Mouse (Mus musculus) hindlimb bud, embryonic 11.5 days (tissue): ENCODE data around the gene Ptges2.
A peak's percentile ranks its signal among the peaks of the same experiment; 100 is the strongest.

ENCODE experiments used
- DNase-seq: peaks from one replicate; pipeline ENCODE4 v3.0.0-alpha.2; 2012; ENCODE audit warnings: low read depth, low spot score; ENCODE audit errors: extremely low spot score

Gene Ptges2

GRCm38 (mm10) chr2:32438733-32439132 is 43.0 kb downstream of the Ptges2 start:
- no peak for DNase-seq

GRCm38 (mm10) chr2:32439177-32439576 is 43.5 kb downstream of the Ptges2 start:
- DNase-seq: no peak

DNA sequence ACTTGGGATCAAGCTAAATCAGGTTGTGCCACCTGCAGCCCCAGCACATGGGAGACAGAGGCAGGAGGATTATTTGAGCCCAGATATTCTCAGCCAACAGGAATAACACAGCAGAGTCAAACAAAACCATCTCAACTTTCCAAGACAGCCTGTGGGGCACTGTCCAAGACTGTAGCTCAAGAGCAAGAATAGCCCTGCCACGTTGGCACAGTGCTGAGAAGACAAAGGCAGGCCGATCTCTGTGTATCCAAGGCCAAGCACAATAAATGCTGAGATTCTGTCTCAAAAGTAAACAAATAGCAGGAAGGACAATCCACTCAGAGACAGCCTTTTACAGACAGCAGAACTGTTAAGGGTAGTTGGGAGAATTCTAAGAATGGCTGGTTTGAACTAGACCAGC is 44.5 kb downstream of the Ptges2 start:
- DNase-seq: no peak

DNA sequence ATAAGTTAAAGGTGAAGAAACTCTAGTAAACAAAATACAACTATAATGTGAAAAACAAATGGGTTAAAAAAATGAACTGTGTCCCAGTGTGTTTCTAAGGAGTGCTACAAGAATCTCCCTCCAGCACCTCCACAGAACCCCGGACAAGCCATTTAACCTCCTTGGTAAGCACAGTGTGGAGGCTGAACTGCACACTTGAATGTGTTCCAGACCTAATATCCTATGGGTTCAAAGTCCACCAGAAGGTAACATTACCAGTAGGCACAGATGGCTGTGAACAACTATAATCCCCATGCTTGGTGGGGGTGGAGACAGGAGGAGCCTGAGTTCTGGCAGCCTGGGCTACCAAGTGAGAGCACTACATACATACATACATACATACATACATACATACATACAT is 44.9 kb downstream of the Ptges2 start:
- no peak for DNase-seq

DNA sequence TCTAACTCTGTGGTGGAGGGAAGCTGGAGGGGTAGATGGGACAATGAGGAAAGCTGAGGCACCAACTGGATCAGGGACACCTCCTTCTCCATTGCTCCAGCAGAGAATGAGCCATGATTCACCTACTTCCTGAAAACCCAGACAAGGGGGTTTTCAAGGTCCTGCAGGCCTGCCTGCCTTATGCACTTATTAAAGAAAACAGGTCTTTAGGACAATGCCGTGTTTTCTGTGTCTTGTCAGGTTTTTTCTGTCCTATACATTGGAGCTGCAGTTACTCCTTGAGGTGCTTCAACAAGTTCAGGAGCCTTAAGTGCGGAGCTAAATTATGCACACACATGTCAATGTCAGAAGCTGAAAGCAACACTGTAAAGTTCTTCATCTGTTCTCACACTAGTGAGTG is 45.9 kb downstream of the Ptges2 start:
- no peak for DNase-seq

- no peak for DNase-seq
These were observed 49.8 kb downstream of the Ptges2 start for GRCm38 (mm10) chr2:32445535-32445934.

GRCm38 (mm10) chr2:32447264-32447936 is 51.7 kb downstream of the Ptges2 start:
- no peak for DNase-seq

GRCm38 (mm10) chr2:32448480-32448879 is 52.8 kb downstream of the Ptges2 start:
- no peak for DNase-seq

DNA sequence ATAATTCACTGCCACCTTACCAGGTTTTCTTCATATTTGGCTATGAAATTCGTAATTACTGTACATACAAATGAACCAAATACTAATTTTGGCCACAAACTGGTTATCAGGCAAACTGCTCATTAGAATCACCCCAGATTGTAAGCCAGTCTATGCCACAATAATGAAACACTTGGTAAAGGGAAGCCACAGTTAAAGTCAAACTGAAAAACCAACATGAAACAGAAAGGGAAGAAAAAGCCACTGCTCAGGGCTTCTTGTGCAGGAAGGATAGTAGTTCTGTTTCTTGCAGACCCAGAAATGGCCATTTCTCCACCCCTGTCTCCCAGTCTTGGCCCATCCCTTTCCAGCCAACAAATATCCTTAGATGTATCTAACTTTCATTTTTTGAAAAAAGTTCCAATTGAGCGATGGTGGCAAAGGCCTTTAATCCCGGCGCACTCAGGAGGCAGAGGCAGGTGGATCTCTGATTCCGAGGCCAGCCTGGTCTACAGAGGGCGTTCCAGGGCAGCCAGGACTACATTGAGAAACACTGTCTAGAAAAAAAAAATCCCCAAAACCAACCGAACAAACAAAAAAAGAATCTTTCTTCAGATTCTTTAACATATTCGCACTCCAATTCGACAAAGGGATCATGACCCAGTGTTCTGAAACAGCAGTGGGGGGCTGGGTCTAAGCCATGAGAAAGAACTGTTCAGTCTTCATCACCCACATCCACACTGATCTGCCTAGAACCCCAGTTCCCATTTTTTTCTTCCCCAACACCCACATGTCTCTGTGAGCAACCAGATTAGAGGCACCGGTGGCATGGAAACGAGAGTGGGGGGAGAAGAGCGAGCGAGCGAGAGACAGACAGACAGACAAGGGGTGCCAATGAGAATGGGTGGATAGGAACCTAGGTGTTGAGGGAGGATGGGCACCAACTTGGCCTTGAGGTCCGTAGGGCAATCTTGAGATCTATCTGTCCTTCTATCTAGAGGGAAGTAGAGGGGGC is 54.4 kb downstream of the Ptges2 start, which contains the start of gene Naif1:
Naif1 (plus strand) TSS at position 697 of the 994 bp plus-strand sequence.
- no peak for DNase-seq

DNA sequence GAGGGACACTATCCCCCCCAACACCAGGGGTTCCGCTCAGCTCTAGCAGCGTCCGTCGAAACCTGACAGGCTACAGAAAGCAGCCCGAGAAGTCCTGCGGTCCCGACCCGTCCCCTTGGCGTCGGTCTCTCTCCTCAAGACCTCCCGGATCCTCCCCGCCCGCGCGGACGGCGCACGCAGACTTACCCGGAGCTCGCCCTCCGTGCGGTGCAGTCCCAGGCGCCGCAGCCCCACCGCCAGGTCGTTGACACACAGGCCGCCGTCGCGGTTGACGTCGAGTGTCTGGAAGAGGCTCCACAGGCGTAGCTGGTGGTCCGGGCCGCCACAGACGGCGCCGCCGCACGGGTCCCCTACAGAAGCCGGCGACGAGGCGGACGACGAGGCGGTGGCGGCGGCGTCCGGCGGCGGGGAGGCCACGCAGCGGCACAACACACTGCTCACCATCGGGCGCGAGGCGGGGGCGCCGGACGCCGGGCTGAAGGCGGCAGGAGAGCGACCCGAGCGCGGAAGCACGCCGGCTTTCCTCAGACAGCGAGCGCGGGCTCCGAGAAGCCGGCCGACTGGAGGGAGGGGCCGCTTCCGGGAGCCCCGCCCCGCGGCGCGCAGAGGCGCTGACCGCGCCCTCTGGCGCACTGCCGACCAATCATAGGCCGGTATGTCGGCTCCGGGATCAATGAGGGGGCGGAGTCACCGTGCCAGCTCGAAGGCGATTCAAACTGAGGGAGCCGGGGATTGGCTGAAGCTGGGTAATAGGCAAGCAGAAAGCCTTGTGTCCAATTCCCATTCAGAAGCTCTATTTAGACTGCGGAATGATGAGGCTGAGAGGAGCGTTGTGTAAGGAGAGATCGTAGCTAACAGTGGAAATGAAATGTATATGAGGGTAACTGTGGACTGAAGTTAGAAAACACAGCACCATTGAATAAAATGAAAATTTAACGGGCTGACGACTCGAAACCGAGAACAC is 55.5 kb downstream of the Ptges2 start, which contains the start of gene Slc25a25:
Slc25a25 (minus strand) TSS at position 565 of the 964 bp plus-strand sequence.
- DNase-seq: peak; percentile 96

- DNase-seq: peak; percentile 96
These were observed 56.2 kb downstream of the Ptges2 start for GRCm38 (mm10) chr2:32451870-32452372.

GRCm38 (mm10) chr2:32452441-32452971 is 56.8 kb downstream of the Ptges2 start:
- DNase-seq: no peak

DNA sequence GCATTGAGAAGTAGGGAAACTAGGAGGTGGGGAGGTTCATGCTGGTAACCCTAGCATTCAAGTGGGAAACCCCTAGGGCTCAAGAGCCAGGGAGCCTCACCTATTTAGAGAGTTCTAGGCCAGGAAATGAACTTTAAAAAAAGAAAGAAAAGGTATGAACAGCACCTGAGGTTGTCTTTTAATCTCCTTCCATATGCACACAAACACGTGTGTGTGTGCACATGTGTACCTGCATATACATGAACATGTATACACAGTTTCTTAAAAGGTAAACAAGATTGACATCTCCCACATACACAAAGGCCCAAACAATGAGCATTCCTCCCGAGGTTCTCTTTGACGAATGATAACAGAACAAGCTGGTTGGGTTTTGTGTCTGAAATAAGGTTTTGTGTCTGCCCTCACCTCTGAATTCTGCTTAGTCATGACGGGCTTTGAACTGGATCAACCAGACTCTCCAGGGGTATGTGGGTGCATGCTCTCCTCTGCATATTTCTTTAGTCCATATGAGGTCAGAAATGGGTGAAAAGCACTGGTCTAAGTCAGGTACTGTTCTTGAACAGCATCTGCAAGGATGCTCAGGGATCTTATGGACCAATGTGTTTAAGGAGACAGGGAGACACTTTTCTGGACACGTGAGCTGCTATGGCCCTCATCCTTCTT is 58.1 kb downstream of the Ptges2 start:
- no peak for DNase-seq

- no peak for DNase-seq
These were observed 58.9 kb downstream of the Ptges2 start for GRCm38 (mm10) chr2:32454633-32455032.

DNA sequence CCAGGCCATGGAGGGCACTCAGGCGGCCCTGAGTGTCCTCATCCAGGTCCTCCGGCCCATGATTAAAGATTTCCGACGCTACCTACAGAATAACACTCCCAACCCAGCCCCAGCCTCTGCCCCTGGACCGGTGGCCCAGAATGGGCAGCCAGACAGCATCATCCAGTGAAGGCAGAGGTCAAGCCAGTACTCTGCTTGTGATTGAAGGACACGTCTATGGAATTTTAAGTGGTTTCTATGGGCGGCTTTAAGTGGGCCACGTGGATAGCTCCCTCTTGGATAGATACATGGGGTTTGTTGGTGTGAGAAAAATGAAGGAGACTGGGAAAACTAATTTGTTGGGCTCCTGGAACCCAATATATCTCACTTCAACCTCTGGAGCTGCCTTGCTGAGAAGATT is 59.4 kb downstream of the Ptges2 start:
- DNase-seq: no peak
